Mouse (Mus musculus): ENCODE results near the gene Shisa8.

DNA sequence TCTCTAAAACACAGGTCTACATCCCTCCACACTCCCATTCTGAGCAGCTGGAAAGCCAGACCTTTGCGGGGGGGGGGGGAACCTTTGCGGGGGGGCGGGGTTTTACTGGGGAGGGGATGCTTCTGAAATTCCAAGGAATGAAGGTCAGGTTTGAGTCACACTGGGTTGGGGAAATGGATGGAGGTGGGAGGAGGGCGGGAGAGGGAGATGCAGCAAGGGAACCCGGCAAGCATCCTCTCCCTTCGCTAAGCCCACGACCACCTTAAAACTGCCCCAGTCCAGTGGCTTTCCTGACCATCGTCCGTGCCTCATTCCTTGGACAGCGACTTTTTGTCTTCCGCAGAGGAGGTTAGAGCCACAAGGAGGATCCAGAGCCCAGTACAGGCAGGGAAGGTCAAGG, 1.3 kb downstream of the Shisa8 start:
- TF ChIP-seq CTCF (IDR thresholded peaks at IDR 0.05; ENCODE audit: low read depth) (no peak), EP300 (IDR thresholded peaks at IDR 0.05; ENCODE audit: low read depth) (no peak)

All from heart, postnatal 0 days (tissue).